ENCODE assay signal across 13 mouse cellular contexts in the genomic region with DNA sequence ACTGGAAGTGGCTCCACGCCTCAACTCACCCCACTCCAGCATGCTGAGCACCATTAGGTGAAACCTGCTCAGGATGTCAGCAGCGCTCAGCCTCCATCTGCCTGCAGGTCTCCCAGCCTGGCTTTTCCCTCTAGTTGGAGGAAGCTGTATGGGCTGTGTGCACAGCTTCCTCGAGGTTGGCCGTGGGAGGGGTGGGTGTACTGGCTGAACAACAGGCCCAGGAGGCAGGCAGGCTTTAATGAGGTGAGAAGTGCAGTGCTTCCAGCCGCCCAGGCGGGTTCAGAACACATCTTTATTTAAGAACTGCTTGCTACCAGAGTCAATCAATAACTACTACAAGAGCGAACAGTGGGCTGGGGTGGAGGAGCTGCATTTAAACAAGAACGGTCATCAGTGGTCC. TPM values are rescaled to one million over a fixed set of nuclear protein-coding genes. Genes with fewer than 3 reads are reported as not detected.
DNase-seq lines count a peak whose midpoint lies in the region; ATAC-seq lines count a peak whose summit lies in the region.
"Had no signal": no experiment of that assay in that cellular context is flagged by ENCODE, and none has a peak within 500 bp of the region (broad histone marks: within the 10 kb centered on the region; RNA-seq: fewer than 3 reads in every experiment).

No protein-coding gene starts in this region.

- no peak overlapping the region for H3K4me2 ChIP-seq in forebrain, embryonic 11.5 days (ENCODE audit: low read depth, low read length, severe bottlenecking)
- H3K4me2 ChIP-seq in forebrain, embryonic 13.5 days = no peak overlapping the region
- H3K4me2 ChIP-seq in limb, embryonic 12.5 days = no peak overlapping the region
- H3K4me2 ChIP-seq: embryonic facial prominence, embryonic 13.5 days had no signal

- H3K36me3 ChIP-seq in forebrain, embryonic 11.5 days (ENCODE audit: control insufficient read depth, insufficient read depth, low read length) = peaks cover 7% of the 10 kb centered on the region
- H3K36me3 ChIP-seq in forebrain, embryonic 10.5 days (replicated peaks) = peaks cover 31% of the 10 kb centered on the region
- H3K36me3 ChIP-seq in forebrain, embryonic 13.5 days (ENCODE audit: poor library complexity, severe bottlenecking) = peaks cover 43% of the 10 kb centered on the region
- H3K36me3 ChIP-seq in limb, embryonic 12.5 days = peaks cover 28% of the 10 kb centered on the region

- no peak for ATAC-seq in forebrain, embryonic 11.5 days (replicated peaks; ENCODE audit: low FRiP score)
- peak; percentile 11; the same call in 1 of the 2 replicates for ATAC-seq in forebrain, embryonic 13.5 days
- ATAC-seq in limb, embryonic 12.5 days (ENCODE audit: insufficient number of reproducible peaks, insufficient read depth, low FRiP score, low TSS enrichment, low read depth) = 0 out of 2 replicates have a peak, but pooled peaks have one; percentile 27
- ATAC-seq: inflammation-experienced regulatory T-cells, adult 6 months had no signal

- DNase-seq in forebrain, embryonic 11.5 days (ENCODE audit: low spot score) = no peak
- no peak for DNase-seq in forebrain, embryonic 10.5 days (ENCODE audit: extremely low spot score, low spot score)
- peak; percentile 40 for DNase-seq in ZHBTc4 (ENCODE audit: low read depth, low spot score)
- DNase-seq in urinary bladder, postnatal 36 days (ENCODE audit: low spot score in 2 of 2) = no peak
- DNase-seq in layer of hippocampus, postnatal 36 days = no peak
- no peak for DNase-seq in adrenal gland, postnatal 10 days
- DNase-seq: adrenal gland, postnatal 25 days had no signal

- 69% methylated on average over 8 of the region's 8 CpGs for WGBS in forebrain, embryonic 11.5 days
- WGBS in forebrain, embryonic 10.5 days = 69% methylated on average over 8 of the region's 8 CpGs
- 56% methylated on average over 8 of the region's 8 CpGs for WGBS in forebrain, embryonic 13.5 days
- WGBS in limb, embryonic 12.5 days = 23% methylated on average over 8 of the region's 8 CpGs

- H3K4me3 ChIP-seq in forebrain, embryonic 11.5 days (ENCODE audit: low read depth, low read length) = no peak overlapping the region
- H3K4me3 ChIP-seq in forebrain, embryonic 10.5 days = no peak overlapping the region
- no peak overlapping the region for H3K4me3 ChIP-seq in forebrain, embryonic 13.5 days
- H3K4me3 ChIP-seq in limb, embryonic 12.5 days (replicated peaks) = no peak overlapping the region
- H3K4me3 ChIP-seq: embryonic facial prominence, embryonic 13.5 days had no signal

- H3K4me1 ChIP-seq in forebrain, embryonic 11.5 days (replicated peaks; ENCODE audit: control insufficient read depth, insufficient read depth, low read length) = no peaks in the 10 kb centered on the region
- peaks cover 10% of the 10 kb centered on the region for H3K4me1 ChIP-seq in forebrain, embryonic 10.5 days
- H3K4me1 ChIP-seq in forebrain, embryonic 13.5 days = no peaks in the 10 kb centered on the region
- peaks cover 12% of the 10 kb centered on the region for H3K4me1 ChIP-seq in limb, embryonic 12.5 days (replicated peaks)
- H3K4me1 ChIP-seq: embryonic facial prominence, embryonic 13.5 days had no signal

- no peaks in the 10 kb centered on the region for H3K9me3 ChIP-seq in forebrain, embryonic 11.5 days (ENCODE audit: control insufficient read depth, low read length)
- H3K9me3 ChIP-seq in forebrain, embryonic 10.5 days = no peaks in the 10 kb centered on the region
- no peaks in the 10 kb centered on the region for H3K9me3 ChIP-seq in forebrain, embryonic 13.5 days (replicated peaks)
- no peaks in the 10 kb centered on the region for H3K9me3 ChIP-seq in limb, embryonic 12.5 days
- H3K9me3 ChIP-seq: embryonic facial prominence, embryonic 13.5 days had no signal

- no peaks in the 10 kb centered on the region for H3K27me3 ChIP-seq in forebrain, embryonic 11.5 days (ENCODE audit: control insufficient read depth, insufficient read depth, low read length)
- H3K27me3 ChIP-seq in forebrain, embryonic 10.5 days (ENCODE audit: poor library complexity, severe bottlenecking) = no peaks in the 10 kb centered on the region
- no peaks in the 10 kb centered on the region for H3K27me3 ChIP-seq in forebrain, embryonic 13.5 days
- H3K27me3 ChIP-seq in limb, embryonic 12.5 days = no peaks in the 10 kb centered on the region; the same call in 1 of the 2 replicates
- H3K27me3 ChIP-seq: embryonic facial prominence, embryonic 13.5 days had no signal

- H3K9ac ChIP-seq in forebrain, embryonic 11.5 days (ENCODE audit: low read length) = no peak overlapping the region
- no peak overlapping the region for H3K9ac ChIP-seq in forebrain, embryonic 13.5 days
- no peak overlapping the region for H3K9ac ChIP-seq in limb, embryonic 12.5 days (replicated peaks)
- H3K9ac ChIP-seq: embryonic facial prominence, embryonic 13.5 days had no signal

- H3K27ac ChIP-seq in forebrain, embryonic 11.5 days (ENCODE audit: low read depth, low read length) = 0 out of 2 replicates have a peak overlapping the region, but pooled peaks have one; percentile 12
- H3K27ac ChIP-seq in forebrain, embryonic 10.5 days = no peak overlapping the region
- no peak overlapping the region for H3K27ac ChIP-seq in forebrain, embryonic 13.5 days
- H3K27ac ChIP-seq in limb, embryonic 12.5 days = peak overlapping the region; percentile 37; the same call in 1 of the 2 replicates
- H3K27ac ChIP-seq: embryonic facial prominence, embryonic 13.5 days had no signal

RNA-seq across cellular contexts. Expression of a gene that starts 5.5 kb away (rescaled TPM):
- 1.1 and 1.3 TPM in 2 replicates for polyA plus RNA-seq in forebrain, embryonic 11.5 days (2014; fragmentation: Nextera tagmentation; extraction: Ambion mirVana)
- polyA plus RNA-seq in forebrain, embryonic 10.5 days (2016; fragmentation: Nextera tagmentation; extraction: Ambion mirVana) = 1.4 and 1.5 TPM in 2 replicates
- polyA plus RNA-seq in forebrain, embryonic 13.5 days (2015; fragmentation: Nextera tagmentation; extraction: Ambion mirVana) = 0.92 and 1.4 TPM in 2 replicates
- polyA plus RNA-seq in limb, embryonic 12.5 days (2016; fragmentation: Nextera tagmentation; extraction: Ambion mirVana) = 2.1 and 2.2 TPM in 2 replicates
- 1 to 10 TPM; 5.1 to 7.3 TPM for total RNA-seq in layer of hippocampus, postnatal 36 days (2021)
- total RNA-seq in adrenal gland, postnatal 10 days (2021) = 1 to 10 TPM; 2.6 to 3.8 TPM

RNA-seq across cellular contexts. Expression of a gene that starts 31.5 kb away (rescaled TPM):
- polyA plus RNA-seq in forebrain, embryonic 11.5 days (2014; fragmentation: Nextera tagmentation; extraction: Ambion mirVana) = 15.3 and 16.9 TPM in 2 replicates
- polyA plus RNA-seq in forebrain, embryonic 10.5 days (2016; fragmentation: Nextera tagmentation; extraction: Ambion mirVana) = 2.8 and 5.5 TPM in 2 replicates
- polyA plus RNA-seq in forebrain, embryonic 13.5 days (2015; fragmentation: Nextera tagmentation; extraction: Ambion mirVana) = 53.6 and 68.9 TPM in 2 replicates
- 0.76 and 2.1 TPM in 2 replicates for polyA plus RNA-seq in limb, embryonic 12.5 days (2016; fragmentation: Nextera tagmentation; extraction: Ambion mirVana)
- total RNA-seq in layer of hippocampus, postnatal 36 days (2021) = 10 to 100 TPM; 71.6 to 85.6 TPM
- total RNA-seq in adrenal gland, postnatal 10 days (2021) = under 1 TPM; 0.42 to 0.58 TPM
- total RNA-seq: adrenal gland, postnatal 25 days; granulocyte monocyte progenitor cell, adult 5-6 weeks; megakaryocyte progenitor cell, adult 5-6 weeks had no signal
- polyA plus RNA-seq: inflammation-experienced regulatory T-cells, adult 6 months had no signal

RNA-seq across cellular contexts. Expression of a gene that starts 34.4 kb away (rescaled TPM):
- polyA plus RNA-seq in forebrain, embryonic 11.5 days (2014; fragmentation: Nextera tagmentation; extraction: Ambion mirVana) = 62.0 and 67.3 TPM in 2 replicates
- polyA plus RNA-seq in forebrain, embryonic 10.5 days (2016; fragmentation: Nextera tagmentation; extraction: Ambion mirVana) = 61.9 and 64.1 TPM in 2 replicates
- 53.8 and 55.6 TPM in 2 replicates for polyA plus RNA-seq in forebrain, embryonic 13.5 days (2015; fragmentation: Nextera tagmentation; extraction: Ambion mirVana)
- 63.4 and 66.2 TPM in 2 replicates for polyA plus RNA-seq in limb, embryonic 12.5 days (2016; fragmentation: Nextera tagmentation; extraction: Ambion mirVana)
- total RNA-seq in layer of hippocampus, postnatal 36 days (2021) = 10 to 100 TPM; 69.1 to 71.6 TPM
- 10 to 100 TPM; 27.7 to 36.3 TPM for total RNA-seq in adrenal gland, postnatal 10 days (2021)

Comparison
In these comparisons a context has a peak if more than half of its experiments do, and no peak if none do; other contexts are left out.
1. H3K27ac ChIP-seq: peak in forebrain, embryonic 11.5 days (single experiment) and limb, embryonic 12.5 days (single experiment); none in forebrain, embryonic 10.5 days (single experiment) and forebrain, embryonic 13.5 days (single experiment).